Mouse (Mus musculus) spleen, embryonic (tissue): ENCODE results near the gene Grm2.

Experiments
- CTCF ChIA-PET: fragments of 350-600 bp; sonication (Branson Sonifier 250); formaldehyde crosslinking; loops from one replicate; lab custom pipeline; 2022; lab: Charles Lee

The Grm2 gene

GRCm38 (mm10) chr9:106655884-106656720, at the start of gene Grm2:
TSS of gene Grm2 (minus strand) at chr9:106656082.
- CTCF ChIA-PET: no interaction called here

DNA sequence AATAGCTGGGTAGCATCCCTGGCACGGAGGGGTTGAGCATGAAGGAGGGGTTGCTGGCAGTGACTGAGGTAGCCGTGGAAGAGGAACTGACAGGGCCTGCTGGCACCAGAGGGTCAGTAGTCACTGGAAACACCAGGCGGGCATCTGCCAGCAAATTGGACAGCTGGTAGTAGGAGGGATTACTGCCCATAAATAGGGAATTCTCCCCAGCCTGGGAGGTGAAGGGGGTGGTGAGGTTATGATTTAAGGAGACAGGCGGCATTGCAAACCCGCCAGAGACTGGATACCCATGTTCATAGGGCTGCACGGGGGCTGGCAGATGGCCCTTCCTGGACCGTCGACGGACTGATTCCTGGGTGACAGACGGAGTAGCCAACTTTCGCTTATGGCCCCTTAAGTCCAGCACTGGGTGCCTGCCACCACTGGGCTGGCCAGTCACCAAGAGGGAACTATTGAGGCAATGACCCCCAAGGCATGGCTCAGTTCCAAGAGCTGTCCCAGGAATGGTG, 37.1 kb upstream of the Grm2 start:
- CTCF ChIA-PET: no interaction called here

DNA sequence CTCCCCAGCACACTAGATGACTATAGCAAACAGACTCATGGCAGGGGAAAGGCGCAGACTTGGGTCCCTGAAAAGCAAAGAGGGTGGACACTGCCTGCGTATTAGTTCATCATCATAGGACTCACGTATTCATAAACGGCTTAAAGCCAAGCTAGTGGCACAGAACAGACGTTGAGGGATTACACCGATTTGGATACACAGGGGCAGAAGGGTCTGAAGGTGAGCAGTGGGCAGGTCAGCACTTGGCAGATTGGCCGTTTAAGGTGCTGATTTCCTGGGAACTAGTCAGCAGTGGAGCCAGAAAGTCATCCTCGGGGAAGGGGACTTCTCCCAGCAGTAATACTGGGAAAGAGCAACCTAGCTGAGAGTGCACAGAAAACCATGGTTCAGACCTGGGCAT, 33.0 kb upstream of the Grm2 start:
- CTCF ChIA-PET: no interaction called here

- CTCF ChIA-PET: no interaction called here
Measured at GRCm38 (mm10) chr9:106686983-106687650, 31.2 kb upstream of the Grm2 start.

- CTCF ChIA-PET: no interaction called here
Measured at GRCm38 (mm10) chr9:106685249-106686101, 29.6 kb upstream of the Grm2 start, which contains the start of gene Tex264. TSS of gene Tex264 (minus strand) at chr9:106685927.

DNA sequence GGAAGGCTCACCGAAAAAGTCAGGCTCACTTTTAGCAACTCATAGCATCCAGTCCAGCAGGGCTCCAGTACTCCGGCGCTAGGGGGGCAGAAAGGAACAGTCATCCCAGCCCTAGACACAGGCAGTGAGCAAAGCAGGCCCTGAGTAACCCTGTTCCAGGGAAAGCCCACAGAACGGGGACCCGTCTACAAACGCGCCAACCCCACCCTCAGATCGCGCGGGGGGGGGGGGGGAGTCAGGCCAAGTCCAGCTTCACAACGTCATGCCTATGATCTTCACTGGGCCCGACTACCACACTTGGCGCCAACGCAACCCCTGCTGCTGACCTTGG, 29.0 kb upstream of the Grm2 start:
- CTCF ChIA-PET: interaction anchor here (0.5 to 1.2 kb wide), 2 partner anchors 138 to 414 kb away, joined by 3 to 5 read pairs; no protein-coding TSS in a partner anchor

DNA sequence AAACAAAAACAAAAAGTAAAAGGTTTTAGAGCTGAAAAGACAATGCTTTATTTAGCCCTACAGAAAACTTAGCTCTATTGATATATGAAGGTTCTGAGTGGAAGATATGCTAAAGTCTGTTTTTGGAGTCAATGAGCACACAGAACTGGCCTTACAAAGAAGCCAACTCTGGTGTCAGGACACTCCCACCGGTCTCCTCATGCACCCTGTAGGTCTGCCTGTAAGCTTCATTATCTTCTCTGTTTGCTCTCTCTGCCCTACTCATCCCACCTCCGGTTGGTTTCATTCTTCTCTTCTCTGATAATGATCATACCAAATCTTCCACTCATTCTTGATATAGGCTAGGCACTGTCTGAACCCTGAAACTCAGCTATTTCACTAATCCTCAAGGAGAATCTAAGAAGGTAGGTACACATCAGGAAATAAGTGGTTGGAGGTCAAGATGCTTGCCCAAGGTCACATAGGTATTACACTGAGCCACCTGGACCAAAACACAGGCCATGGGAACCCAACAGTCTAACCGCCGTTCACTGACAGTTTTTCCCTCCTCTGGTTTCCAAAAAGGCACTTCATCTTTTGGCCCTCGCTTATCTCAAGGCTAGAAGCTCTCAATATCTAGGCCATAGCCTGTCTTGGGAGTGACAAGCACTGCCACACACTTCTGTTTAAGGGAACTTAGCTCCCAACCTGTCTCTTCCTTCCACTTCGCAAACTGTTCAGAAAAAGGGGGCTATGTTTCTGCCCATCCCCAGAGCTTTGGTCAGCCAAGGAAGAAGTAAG, 28.4 kb upstream of the Grm2 start:
- CTCF ChIA-PET: interaction anchor here (0.5 to 1.2 kb wide), 2 partner anchors 138 to 413 kb away, joined by 3 to 5 read pairs; no protein-coding TSS in a partner anchor

DNA sequence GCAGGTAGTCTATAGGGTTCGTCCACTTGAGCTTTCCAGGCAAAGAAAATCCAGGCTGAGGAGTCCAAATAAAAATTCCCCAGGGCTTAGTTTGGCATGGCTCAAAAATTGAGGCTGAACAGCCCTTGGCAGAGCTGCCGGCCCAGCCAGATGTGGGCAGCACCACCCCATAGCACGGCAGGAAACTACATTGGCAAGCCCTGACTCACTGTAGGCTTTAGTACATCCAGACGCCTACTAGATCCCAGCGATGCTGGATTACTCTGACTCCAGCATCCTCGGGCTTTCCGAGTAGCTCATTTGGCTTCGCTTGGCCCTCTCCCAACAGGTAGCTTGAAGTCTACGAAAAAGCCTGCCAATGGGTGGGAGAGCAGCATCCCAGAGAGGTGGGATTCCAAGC, 25.1 kb upstream of the Grm2 start:
- CTCF ChIA-PET: no interaction called here

DNA sequence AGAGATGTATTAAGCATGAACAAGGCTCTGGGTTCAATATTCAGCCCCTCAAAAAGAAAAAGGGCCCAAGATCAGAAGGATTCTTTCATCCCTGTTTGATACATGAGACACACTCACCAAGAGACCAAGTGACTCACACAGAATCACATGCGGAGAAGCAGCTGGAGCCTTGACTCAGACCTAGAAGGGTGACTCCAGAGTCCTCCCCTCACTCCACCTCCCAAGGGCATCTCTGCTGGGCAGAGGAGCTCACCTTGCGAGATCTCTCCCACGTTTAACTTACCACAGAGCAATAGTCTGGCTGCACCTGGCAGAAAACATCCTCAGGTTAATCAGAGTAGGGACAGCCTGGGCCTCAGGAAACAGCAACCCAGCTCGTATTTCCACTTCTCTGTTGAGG, 22.4 kb upstream of the Grm2 start:
- CTCF ChIA-PET: interaction anchor here (1.0 kb wide), 1 partner anchor 18 kb away, joined by 3 read pairs; no protein-coding TSS in a partner anchor

- CTCF ChIA-PET: no interaction called here
Measured at GRCm38 (mm10) chr9:106677702-106678101, 21.8 kb upstream of the Grm2 start.

- CTCF ChIA-PET: no interaction called here
Measured at GRCm38 (mm10) chr9:106676571-106676970, 20.7 kb upstream of the Grm2 start.

DNA sequence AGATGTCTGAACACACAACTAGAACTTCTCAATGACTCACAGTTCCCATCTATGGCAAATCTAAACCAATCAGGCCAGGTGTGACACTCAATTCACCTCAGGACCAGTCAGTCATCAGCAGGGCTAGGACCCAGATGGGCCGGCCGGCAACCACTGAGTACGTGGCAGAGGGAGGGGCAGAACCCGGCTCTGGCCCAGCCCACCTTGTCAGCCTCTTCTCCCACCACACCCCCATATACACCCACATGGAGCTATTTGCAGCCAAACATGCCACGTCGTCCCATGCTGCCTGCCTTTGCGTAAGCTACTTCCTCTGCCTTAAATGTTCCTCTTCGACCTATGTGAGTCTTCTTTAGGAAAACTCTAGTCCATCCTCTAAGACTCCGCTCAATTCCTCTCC, 20.1 kb upstream of the Grm2 start:
- CTCF ChIA-PET: no interaction called here

DNA sequence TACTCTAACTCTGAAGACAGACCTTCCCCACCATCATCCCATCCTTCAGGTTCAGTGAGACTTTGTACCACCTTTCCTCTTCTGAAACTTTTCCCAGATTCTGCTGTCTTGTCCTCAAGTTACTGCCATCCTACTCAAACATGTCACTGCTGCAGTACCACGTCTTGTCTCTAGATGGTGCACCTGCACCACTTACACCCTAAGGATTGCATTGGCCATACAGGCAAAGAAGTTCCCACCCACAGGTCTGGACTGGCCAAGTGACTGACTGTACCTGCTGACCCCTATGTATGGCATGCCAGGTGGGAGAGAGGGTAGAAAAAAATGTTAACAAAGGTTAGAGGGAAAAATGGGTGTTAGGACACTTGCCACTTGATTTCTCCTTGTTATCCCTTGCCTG, 19.6 kb upstream of the Grm2 start:
- CTCF ChIA-PET: no interaction called here

DNA sequence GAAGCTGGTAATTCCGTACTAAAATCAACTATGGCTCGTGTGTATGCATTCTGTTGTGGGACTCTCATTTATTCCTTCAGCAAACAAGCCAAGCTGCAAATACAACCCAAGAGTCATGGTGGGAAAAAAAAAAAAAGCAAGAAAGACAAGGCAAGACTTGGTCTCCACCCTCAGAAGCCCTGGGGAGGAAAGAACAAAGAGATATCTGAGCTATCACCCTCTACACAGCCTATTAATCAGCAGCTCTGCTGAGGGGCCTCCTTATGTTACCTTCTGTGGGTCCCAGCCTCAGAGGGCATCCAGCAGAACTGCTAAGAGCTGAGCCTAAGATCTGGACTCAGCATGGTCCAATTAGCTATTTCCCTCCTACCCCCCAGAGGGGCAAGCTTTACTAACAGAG, 18.0 kb upstream of the Grm2 start:
- CTCF ChIA-PET: interaction anchor here (0.6 to 0.8 kb wide), 3 partner anchors 135 to 1154 kb away, joined by 3 to 4 read pairs (median 3); no protein-coding TSS in a partner anchor

DNA sequence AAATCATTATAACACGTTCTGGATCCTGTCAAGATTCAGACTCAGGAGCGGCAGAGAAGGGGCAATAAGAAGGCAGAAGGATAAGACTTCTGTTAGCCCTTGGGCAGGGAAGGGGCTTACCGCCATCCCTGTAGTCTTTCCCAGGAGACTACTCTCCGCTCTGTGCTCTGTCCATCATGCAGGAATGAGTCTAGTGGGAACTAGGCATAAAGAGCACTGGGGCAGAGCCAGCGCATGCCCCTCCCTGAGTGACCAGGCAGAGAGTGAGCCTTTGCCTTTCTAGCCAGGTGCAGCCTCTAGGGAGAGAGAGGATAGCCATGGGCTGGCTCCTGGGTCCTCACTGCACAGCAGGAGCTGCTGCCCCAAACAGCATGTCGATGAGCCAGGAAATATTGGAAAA, 9.0 kb upstream of the Grm2 start:
- CTCF ChIA-PET: no interaction called here

DNA sequence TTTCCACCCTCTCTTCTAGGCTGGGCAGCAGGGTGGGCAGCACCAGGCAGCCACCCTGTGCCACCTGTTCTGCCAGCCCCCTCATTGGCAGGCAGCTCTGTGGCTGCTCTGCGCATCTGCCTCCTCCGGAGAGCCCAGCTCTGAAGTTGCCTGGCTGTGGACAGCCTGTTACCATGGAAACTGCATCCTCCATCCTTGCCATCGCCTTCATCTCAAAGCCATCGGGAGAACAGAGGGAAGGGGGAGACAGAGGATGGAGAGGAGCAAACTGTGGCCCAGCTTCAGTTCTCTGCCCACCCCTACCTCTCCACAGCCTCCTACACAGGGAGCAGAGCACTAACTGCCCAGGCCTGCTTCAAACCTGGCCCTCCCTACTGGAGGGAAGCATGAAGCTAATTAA, 8.6 kb upstream of the Grm2 start:
- CTCF ChIA-PET: no interaction called here

GRCm38 (mm10) chr9:106663200-106663599, 7.3 kb upstream of the Grm2 start:
- CTCF ChIA-PET: no interaction called here

DNA sequence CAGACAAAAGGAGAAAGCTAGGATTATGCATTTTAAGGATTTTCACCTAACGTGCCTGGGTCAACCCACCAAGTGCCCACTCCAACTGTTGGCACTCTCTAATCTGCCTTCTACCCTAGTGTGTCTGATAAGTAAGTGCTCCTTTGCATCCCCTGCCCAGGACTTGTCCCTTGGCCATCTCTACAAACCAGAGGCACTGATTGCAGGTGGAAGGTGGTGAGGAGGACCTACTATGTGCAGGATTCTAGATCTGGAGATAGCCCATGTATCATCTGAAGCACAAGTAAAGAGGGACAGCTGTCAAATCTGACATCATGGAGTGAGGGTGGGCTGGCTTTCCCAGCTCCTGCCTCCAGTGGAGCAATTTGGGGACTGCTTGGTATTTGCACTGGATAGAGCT, 4.1 kb upstream of the Grm2 start:
- CTCF ChIA-PET: no interaction called here

- CTCF ChIA-PET: no interaction called here
Measured at GRCm38 (mm10) chr9:106659441-106659840, 3.6 kb upstream of the Grm2 start.

- CTCF ChIA-PET: no interaction called here
Measured at GRCm38 (mm10) chr9:106657592-106657991, 1.7 kb upstream of the Grm2 start.

DNA sequence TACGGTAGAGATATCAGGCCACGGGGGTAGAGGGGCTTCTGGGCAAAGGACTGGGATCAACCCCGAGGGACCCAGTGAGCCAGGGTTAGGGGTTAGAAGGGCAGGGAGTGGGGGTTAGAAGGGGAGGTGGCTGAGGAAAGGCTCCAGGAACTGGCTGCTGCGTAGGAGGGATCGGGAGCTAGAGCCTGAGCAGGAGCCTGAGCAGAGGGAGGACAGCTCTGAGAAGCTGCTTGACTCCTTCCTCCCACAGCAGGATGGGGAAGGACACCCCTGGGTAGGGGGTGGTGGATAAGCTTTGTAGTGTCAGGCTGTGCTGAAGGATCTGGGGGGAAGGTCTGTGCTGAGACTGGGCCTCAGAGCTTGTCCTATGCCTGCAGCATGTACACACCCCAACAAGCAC, 938 bp upstream of the Grm2 start:
- CTCF ChIA-PET: no interaction called here
